Mouse (Mus musculus) kidney, postnatal 14 days (tissue): Measurements from ENCODE around the gene Gm45808.
"Not testable (repeated sequence)": the region's sequence is repeated elsewhere in the genome, so short reads cannot be mapped to it uniquely, and the experiment has no call there.

Experiments
- DNase-seq: peaks from one replicate; pipeline ENCODE4 v3.0.0; 2022; ENCODE audit warnings: mixed read lengths

The Gm45808 gene

DNA sequence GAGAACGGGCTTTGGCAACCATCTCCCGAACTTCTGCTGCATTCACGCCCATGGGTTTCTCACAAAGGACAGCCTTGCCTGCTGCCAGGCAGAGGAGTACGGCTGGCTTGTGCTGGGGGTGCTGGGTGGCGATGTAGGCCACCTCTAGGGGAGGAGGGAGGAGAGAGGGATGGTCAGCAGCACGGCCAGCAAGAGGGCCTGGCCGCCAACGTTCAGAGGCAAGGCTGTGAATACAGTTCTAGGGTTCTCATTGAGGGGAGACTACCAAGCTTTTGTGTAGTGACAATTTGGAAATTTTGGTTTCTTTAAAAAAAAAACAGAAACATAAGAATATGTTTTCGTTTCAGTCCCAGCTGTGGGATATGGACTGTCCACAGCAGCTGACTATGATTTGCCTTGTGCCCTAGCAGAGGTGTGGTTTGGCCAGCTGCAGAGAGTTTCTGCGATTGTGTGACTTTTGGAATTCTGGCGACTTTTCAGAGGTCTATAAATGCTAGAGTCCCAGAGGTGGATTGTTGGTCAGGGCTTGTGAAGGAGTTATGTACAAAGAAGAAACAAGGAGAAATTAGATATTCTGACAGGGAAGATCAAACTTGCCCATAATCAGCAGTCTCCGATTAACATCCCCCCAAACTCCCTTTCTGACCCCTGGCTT, at the start of gene Gm45808:
Gm45808 (minus strand) TSS at position 51 of the 655 bp plus-strand sequence.
- no peak for DNase-seq

DNA sequence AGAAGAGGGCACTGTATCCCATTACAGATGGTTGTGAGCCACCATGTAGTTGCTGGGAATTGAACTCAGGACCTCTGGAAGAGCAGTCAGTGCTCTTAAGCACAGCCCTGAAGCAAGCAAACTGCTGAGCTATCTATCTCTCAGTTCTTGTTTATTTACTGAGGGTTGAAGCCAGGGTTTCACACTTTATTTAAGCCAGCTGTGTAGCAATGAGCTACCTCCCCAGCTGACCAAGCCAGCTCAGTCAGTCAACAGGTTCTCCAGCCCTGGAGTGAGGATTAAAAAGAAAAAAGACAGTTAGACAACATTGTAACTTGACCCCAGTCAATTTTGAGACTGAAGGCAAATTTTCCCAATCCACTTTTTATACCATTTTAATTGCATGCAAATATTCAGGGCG, 49.1 kb upstream of the Gm45808 start:
- no peak for DNase-seq

DNA sequence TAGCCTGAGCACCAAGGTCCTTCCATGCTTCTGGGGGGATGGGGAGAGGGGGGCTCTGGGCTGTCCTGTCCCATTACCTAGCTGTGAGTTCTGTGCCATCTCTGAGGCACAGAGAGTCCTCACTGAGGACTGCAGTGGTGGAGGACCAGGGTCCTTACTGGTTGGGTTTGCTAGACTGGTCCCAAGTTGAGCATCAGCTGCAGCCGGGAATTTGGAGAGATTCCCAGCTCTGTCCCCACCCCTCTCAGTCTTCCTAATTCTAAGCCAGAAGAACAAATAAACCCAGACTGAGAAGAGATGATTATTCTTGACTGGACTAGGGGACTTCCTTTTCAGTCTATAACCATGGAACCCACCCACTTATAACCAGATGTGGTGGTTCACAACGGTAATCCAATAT, 44.0 kb upstream of the Gm45808 start:
- no peak for DNase-seq

DNA sequence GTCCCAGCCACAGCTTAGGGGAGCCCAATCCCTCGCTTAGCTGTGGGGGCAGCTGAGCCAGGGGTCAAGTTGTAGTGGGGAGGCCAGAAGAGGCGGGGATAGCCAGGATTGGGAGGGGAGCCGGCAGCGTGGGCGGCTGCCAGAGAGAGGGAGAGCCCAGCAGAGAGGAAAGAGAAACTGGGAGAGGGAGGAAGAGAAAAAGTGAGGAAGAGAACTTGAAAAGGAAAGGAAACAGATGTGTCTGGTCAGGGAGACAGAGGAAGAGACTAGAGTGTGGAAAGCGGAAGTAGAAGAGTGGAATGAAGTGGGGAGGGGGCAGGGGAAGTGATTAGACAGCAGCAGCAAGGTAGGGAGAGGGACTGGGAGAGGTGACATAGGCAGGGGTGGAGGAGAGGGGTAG, 42.9 kb upstream of the Gm45808 start:
- no peak for DNase-seq

DNA sequence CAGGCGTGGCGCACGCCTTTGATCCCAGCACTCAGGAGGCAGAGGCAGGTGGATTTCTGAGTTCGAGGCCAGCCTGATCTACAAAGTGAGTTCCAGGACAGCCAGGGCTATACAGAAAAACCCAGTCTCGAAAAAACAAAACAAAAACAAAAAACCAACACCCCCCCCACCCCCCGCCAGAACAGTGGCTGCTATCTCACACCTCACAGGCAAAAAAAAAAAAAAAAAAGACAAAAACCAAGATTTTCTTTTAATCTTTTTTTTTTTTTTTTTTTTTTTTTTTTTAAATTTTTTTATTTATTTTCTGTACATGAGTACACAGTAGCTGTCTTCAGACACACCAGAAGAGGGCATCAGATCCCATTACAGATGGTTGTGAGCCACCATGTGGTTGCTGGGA, 40.6 kb upstream of the Gm45808 start:
- not testable (repeated sequence) for DNase-seq

DNA sequence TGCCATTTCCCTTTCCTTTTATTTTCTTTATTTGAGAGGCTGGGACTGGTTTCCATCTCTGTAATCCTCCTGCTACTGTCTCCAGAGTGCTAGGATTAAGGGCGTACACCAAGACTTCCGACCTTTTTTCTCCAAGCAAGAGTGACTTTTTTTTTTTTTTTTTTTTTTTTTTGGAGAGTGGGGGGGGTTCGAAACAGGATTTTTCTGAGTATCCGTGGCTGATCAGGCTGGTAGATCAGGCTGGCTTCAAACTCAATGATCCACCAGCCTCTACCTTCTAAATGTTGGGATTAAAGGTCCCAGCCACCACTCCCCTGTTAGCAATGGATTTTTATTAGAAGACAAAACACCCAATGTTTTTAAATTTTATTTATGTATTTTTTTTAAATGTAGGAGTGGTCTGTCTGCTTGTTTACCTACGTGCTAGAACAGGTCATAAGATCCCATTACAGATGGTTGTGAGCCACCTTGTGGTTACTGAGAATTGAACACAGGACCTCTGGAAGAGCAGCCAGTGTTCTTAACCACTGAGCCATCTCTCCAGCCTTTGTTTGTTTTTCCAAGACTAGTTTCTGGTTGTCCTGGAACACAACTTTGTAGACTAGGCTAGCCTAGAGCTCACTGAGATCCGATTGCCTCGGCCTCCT, 40.0 kb upstream of the Gm45808 start:
- DNase-seq: peak; percentile 37

DNA sequence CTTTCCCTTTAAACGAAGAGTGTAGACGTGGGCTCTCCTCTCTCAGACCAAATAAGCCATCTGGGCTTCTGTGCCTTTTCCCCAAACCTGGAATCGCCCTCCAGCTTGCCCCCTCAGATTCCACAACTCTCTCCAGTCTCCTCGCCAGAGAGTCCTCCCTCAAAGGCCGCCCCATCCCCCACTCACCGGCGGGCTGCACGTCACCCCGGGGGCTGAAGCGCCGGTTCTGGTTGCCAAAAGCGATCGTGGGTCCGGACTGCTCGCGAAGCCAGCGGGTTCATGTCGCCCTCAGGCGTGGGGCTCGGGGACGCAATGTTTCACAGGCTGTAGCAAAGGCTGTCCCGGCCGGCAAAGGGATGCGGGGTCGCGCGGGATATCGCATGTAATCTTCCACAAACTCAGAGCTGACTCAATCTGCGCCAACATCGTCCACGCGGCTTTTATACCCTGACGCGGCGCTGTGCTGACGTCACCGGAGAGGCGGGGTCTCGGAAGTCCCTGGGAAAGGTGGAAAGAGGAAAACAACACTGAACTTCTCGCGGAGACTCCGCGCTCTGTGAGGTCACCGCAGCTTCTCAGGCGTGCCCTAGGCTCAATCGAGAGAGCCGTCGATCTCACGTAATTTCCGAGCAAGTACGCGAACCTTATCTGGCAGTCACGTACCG, 39.3 kb upstream of the Gm45808 start, which contains the start of the genes Ppp1r15a and Plekha4:
Ppp1r15a (minus strand) TSS at position 460 of the 665 bp plus-strand sequence.
Plekha4 (plus strand) TSS at position 522 of the 665 bp plus-strand sequence.
- peak; percentile 96 for DNase-seq

DNA sequence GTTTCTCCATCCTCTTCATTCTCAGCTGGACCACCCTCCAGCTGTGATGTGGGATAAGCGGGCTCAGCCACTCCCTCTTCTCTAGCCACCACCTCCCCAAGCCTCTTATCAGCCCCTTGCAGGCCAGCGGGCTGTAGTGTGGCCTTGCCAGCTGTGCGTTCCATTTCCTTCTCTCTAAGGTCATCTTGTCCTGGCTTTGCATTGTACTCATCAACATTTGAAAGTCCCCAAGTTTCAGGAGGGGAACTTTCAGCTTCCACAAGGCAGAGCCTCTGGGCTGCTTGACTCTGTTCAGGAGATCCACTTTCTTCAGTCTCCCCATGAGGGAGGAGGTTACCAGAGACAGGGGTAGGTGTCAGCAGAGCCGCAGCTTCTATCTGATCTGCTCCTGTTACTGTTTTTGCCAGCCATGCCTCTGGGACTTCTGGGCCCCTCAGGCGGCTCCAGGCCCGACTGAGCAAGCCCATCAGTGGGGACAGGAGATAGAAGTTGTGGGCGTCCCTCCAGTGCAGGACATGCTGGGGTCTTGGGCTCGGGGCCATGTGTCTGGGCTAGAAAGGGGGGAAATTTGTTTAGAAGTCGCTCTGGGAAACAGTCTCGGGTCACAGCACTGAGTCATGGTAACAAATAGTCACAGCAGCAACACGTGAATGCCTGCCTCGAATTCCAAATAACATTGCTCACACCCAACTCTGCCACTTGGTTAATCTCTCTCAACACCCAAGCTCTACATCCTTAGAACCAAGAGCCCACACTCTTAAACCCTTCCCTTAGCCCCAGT, 38.4 kb upstream of the Gm45808 start:
- peak; percentile 29 for DNase-seq

DNA sequence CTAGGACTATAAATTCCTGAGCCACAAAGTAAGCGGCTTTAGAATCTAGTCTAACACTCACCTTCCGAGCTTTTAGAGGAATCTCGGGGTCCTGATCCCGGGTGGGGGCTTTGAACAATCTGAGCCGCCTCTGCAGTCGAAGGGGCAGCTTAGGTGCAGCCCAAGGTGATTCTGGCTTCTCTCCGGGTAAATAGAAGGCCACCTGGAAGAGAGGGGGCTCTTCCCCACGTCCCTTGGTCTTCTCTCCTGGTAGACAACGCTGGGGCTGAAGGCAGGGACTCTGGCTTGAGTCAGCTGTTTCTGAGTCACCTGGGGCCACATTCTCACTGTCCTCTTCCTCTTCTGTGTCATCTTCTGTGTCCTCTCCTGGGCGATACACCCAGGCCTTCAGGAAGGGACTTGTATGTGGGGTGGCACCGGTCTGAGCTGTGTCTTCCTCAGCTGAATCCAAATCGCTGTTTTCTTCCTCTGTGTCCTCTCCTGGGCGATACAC, 37.1 kb upstream of the Gm45808 start:
- no peak for DNase-seq

DNA sequence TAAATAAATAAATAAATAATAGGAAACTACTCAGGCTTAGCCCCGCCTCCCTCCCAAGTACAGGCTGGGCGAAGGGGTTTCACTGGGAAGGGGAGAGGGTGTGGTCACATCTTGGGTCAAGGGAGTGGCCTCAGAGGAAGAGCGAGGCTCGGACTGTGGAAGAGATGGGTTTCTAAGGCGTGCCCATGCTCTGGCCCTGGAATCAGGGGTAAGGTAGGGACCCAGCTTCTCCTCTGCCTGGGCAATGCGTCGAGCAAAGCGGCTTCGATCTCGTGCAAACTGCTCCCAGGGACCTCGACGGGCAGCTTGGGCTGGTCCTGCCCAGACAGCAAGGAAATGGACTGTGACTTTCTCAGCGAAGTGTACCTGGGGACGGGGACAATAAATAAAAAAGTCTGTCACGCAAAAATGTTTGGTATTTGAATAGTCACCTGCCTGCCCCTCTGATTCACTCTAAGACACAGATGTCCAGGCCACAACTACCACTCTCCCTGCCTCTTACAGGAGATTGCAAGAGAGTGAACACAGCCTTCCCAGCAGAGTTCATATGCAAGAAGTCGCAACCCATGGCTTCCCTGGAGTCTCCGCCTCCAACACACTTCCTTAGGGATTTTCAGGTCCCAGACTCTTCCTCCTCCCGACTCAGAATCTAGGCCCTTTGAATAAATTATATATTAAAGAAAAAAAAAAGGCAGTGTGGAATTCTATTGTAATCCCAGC, 36.5 kb upstream of the Gm45808 start:
- no peak for DNase-seq

DNA sequence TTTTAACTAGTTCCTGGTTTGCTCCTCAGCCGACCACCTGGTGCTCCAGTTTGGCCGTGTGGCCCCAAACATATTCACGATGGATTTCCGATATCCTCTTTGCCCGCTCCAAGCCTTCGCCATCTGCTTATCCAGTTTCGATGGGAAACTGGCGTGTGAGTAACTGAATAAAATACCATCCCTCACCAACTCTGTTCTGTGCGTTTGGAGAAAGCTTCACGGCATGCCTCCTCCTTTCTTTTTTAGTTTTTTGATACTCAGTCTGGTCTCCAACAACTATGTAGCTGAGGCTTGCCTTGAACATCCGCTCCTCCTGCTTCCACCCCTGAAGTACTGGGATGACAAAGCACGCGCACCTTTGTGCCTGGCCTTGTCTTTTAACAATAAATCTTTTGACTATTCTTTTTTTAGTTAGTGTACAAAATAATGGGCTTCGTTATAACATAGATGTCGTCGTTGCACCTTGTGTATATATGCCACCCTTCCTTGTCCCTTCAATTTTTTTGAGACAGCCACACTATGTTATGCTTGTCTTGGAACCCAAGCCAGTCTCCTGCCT, 35.7 kb upstream of the Gm45808 start:
- no peak for DNase-seq

DNA sequence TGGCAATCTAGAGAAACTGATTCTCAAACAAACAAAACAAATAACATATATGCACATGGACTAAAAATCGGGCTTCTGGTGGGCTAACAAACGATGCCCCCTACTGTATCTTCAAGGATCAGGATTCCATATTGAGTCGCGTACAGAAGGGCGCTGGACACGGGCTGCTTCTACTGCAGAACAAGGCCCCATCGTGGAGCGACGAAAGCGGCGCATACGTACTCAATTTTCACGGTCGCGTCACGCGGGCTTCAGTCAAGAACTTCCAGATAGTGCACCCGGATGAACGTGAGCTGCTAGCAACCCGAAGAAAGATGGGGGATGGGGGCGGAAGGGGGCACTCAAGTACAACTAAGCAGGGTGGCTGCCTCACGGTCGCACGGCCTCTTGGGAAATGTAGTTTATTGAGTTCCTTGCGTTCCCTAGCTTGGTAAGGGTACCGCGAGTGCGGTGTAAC, 35.1 kb upstream of the Gm45808 start:
- peak; percentile 93 for DNase-seq

DNA sequence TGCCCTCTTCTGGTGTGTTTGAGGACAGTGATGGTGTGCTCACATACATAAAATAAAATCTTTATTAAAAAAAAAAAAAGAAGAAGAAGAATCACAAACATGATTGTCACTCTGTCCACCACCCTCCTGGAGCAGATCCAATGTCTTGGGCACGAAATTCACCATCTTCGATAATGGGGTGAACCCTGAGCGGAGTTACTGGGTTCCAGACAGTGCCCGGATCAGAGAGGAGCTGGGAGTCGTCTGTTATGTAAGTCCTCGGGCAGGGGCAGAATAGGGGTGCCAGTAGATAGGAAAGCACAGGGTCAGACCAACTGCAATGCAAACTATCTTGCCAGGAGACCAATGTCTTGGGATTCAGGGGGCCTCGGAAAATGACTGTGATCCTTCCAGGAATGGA, 34.0 kb upstream of the Gm45808 start:
- no peak for DNase-seq

DNA sequence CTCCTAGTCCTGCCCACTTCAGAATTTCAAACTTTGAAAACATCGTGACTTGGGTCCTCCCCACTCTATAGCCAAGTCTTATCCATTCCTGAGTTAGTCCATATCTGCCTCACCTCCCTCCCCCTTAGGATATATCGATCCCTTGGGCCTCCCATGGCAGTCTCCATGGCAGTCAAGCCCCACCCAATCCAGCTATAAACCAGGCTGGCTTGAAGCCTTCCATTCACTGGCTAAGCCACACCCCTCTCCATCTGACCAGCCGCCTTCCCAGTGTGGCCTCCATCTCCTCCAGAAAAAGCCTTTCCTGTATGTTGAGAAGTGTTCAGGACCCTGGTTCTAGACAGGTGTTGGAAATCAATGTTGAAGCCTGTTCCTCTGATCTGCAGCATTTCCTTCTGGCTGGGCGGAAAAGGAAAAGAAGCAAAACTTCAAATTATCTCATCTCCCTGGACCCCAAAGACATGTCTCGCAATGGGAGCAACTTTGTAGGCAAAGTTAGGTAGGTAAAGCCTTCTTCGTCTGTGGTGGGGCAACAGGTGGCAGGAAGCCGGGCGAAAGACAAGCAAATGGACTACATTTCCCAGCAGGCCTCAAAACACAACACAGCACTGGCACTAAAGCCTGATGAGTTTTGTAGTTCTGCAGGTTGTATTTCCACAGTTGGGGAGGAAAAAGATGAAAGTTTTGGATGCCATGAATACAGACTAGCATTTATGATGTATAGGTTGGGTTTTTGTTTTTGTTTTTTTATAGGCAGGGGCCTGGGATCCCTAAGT, 32.9 kb upstream of the Gm45808 start:
- DNase-seq: no peak

DNA sequence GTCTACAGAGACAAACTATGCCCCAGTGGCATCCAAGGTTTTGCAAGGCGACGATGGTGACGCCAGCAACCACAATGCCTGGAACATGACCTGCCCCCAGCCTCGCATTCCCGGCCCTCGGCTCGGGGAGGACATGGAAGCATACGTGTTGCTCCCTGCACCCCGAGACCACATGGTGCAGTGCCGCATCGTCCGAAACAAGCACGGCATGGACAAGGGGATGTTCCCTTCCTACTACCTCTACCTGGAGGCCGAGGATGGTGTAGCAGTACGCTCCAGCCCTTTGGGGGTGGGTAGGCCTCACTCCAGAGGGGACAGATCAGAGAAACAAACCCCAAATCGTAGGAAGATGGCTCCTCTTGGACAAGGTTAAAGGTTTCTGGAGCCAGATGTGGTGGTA, 32.0 kb upstream of the Gm45808 start:
- DNase-seq: no peak

DNA sequence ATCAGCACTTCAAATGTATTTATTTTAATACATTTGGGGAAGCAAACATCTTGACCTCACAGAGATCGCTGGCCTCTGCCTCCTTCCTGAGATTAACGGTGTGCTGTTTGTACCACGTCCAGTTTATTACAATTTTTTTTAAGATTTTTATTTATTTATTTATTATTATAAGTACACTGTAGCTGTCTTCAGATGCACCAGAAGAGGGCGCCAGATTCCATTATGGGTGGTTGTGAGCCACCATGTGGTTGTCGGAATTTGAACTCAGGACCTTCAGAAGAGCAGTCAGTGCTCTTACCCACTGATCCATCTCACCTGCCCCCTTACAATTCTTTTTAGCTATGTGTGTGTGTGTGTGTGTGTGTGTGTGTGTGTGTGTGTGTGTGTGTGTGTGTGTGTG, 30.2 kb upstream of the Gm45808 start:
- DNase-seq: not testable (repeated sequence)

DNA sequence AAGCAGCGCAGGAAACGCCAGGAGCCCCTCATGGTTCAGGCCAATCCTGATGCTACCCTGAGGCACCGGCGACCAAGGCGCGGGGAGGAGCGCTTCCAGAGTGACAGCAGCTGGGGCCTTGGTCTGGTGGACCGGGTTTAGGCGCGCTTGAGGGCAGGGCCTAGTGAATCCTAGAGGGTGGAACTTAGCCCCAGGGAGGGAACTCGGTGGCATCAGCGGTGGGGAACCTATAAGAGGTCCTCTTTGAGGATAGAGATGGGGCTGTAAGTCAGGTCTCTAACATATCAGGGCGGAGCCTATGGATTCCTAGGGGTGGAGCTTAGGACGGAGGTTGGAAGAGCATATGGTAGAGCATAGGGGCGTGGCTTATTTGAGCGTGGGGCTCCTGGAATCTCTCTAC, 28.8 kb upstream of the Gm45808 start:
- no peak for DNase-seq

DNA sequence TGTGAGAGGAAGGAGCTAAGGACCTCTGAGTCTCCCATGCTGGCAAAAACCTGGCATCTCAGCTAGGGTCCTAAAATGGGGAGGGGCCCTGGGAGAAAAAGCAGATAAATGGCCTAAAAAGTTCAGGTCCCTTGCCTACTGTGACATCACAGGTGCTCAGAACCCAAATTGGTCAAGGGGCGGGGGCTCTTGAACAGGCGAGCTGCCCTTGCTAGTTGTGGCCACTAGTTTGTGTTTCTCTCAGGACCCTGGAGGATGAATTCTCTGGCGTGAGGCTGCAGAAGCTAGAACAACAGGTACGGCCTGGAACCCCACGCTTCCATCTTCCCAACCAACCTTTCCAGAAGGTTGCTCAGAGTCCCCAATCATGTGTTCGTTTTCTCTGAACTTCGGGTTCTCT, 27.8 kb upstream of the Gm45808 start:
- DNase-seq: no peak

DNA sequence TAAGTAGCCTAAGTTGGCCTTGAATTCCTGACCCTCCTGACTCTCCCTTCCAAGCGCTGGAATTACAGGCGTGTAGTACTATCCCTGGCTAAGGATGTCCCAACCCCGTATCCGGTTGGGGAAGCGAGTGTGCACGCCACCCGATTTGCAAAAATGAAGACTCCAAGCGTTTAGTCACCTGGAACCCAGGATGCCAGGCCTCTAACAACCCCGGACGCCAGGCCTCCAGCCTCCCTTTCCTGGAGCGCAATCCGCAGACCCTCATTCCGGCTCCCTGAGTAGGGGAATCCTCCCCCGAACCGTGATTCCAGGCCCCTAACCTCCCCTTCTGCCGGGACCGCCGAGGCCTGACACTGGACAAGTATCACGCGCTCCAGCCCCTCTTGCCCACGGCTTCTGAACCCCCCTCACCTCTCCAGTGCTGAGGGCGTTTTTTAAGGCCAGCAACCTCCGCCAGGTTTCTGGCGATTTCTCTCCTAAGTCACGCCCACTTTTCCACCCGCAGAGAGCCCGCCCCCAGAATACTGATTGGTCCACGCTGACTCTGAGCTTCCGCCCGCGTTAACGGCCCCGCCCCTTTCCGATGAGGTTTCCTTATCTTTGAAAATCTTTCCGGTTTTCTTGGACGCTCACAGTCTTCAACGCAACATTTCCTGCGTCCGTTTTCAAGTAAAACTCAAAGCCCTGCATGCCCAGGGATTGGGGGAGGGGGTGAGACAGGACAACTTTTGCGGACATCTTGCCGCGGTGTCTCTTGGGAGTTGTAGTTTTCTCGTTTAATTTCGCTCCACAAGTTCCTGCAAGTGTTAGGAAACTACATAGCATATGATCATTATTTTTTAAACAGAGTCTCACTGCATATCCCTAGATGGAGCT, 23.5 kb upstream of the Gm45808 start, which contains the start of gene Nucb1:
Nucb1 (minus strand) TSS at position 495 of the 876 bp plus-strand sequence.
- DNase-seq: peak; percentile 96
